Mouse (Mus musculus) heart, embryonic 14.5 days (tissue): ENCODE measurements at regions not wholly inside any gene's neighbourhood (a gene's known extent, or its start where the extent isn't known, plus 50 kb on each side); places are given as distances from the start of the nearest gene placed in this dataset.
"Not testable (repeated sequence)": the region's sequence is repeated elsewhere in the genome, so short reads cannot be mapped to it uniquely, and the experiment has no call there.

ENCODE experiments used
- ATAC-seq: fragments of 200-750 bp; cut with Nextera tagmentation; 2 replicates; pipeline ENCODE4 v1.8.0; 2017; ENCODE audit warnings: low read depth, moderate TSS enrichment; ENCODE audit not compliant: insufficient number of reproducible peaks, insufficient read depth, low FRiP score
- H3K27ac ChIP-seq, 2 experiments: fragments of 200-500 bp in 1 of 2; fragments of 300-500 bp in 1 of 2; sonication (generic) in 1 of 2; replicated peaks in 1 of 2; 2 replicates each; pipeline ENCODE4 v1.5.1; 2012 to 2014; ENCODE audit warnings: low read depth in 2 of 2, low read length in 2 of 2, control low read depth in 1 of 2, mild to moderate bottlenecking in 1 of 2, mixed read lengths in 1 of 2; ENCODE audit not compliant: control insufficient read depth in 1 of 2, insufficient read depth in 1 of 2
- H3K27me3 ChIP-seq: fragments of 300-500 bp; sonication (generic); 2 replicates; pipeline ENCODE4 v1.6.1; 2014; ENCODE audit warnings: mild to moderate bottlenecking, low read length, control low read depth; ENCODE audit not compliant: control insufficient read depth, insufficient read depth
- H3K36me3 ChIP-seq: fragments of 300-500 bp; sonication (generic); 2 replicates; pipeline ENCODE4 v1.6.1; 2014; ENCODE audit warnings: mild to moderate bottlenecking, control low read depth, low read length, mixed read lengths; ENCODE audit not compliant: control insufficient read depth, insufficient read depth
- H3K4me1 ChIP-seq, 2 experiments: fragments of 200-500 bp in 1 of 2; fragments of 300-500 bp in 1 of 2; sonication (generic) in 1 of 2; 2 replicates each; pipeline ENCODE4 v1.6.1; 2012 to 2014; ENCODE audit warnings: low read length in 2 of 2, control low read depth in 1 of 2, mixed read lengths in 1 of 2; ENCODE audit not compliant: control insufficient read depth in 2 of 2, insufficient read depth in 2 of 2
- H3K4me2 ChIP-seq: fragments of 300-500 bp; sonication (generic); 2 replicates; pipeline ENCODE4 v1.6.1; 2014; ENCODE audit warnings: mild to moderate bottlenecking, low read length
- H3K4me3 ChIP-seq, 2 experiments: fragments of 200-500 bp in 1 of 2; fragments of 300-500 bp in 1 of 2; sonication (generic) in 1 of 2; 2 replicates each; pipeline ENCODE4 v1.5.1; 2012 to 2014; ENCODE audit warnings: low read length in 2 of 2, mild to moderate bottlenecking in 2 of 2, control low read depth in 1 of 2, low read depth in 1 of 2, moderate library complexity in 1 of 2; ENCODE audit not compliant: control insufficient read depth in 1 of 2, insufficient read depth in 1 of 2
- H3K9ac ChIP-seq: fragments of 300-500 bp; sonication (generic); 2 replicates; pipeline ENCODE4 v1.6.1; 2014; ENCODE audit warnings: mild to moderate bottlenecking, low read length
- H3K9me3 ChIP-seq: fragments of 300-500 bp; sonication (generic); 2 replicates; pipeline ENCODE4 v1.6.1; 2016; ENCODE audit warnings: low read length, control low read depth; ENCODE audit not compliant: control insufficient read depth
- WGBS: fragments of 180-500 bp; shearing (Covaris S2); extraction: QIAGEN DNeasy Blood & Tissue Kit; methylation state at CpG from one replicate; pipeline ENCODE4 v1.1.7; 2014; 5-methylcytosine and 5-hydroxymethylcytosine counted together

DNA sequence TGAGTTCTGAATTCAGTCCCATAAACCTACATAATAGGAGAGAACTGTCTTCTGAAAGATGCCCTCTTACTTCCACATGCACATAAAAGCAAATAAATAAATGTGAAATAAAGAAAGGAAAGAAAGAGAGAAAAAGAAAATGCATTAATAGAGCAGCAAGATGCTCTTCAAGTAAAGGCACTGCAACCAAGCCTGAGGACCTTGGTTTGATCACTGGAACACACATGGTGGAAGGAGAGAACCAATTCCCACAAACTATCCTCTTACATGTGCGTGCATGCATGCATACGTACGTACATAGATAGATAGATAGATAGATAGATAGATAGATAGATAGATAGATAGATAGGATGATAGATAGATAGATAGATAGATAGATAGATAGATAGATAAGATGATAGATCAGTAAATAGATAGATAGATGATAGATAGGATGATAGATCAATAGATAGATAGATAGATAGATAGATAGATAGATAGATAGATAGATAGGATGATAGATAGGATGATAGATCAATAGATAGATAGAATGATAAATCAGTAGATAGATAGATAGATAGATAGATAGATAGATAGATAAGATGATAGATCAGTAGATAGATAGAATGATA lies 83.5 kb upstream of the Rbbp6 start:
- H3K9ac ChIP-seq, H3K36me3 ChIP-seq, ATAC-seq, H3K4me1 ChIP-seq, H3K4me2 ChIP-seq, H3K4me3 ChIP-seq, H3K27me3 ChIP-seq, H3K27ac ChIP-seq: not testable (repeated sequence)
- peaks cover 17% of the 10 kb centered on the region for H3K9me3 ChIP-seq
- WGBS: 92% methylated on average over 3 of the region's 3 CpGs

- H3K4me1 ChIP-seq: no peaks in the 10 kb centered on the region
- peaks cover 17% of the 10 kb centered on the region for H3K9me3 ChIP-seq
- no peak overlapping the region for H3K4me3 ChIP-seq
- H3K36me3 ChIP-seq: no peaks in the 10 kb centered on the region
- H3K27me3 ChIP-seq: no peaks in the 10 kb centered on the region
- no peak for ATAC-seq
- no peak overlapping the region for H3K4me2 ChIP-seq
- 75% methylated on average over 3 of the region's 3 CpGs for WGBS
- H3K9ac ChIP-seq: no peak overlapping the region
- no peak overlapping the region for H3K27ac ChIP-seq
Measured at GRCm38 (mm10) chr7:122886737-122887136, 78.7 kb upstream of the Rbbp6 start.

DNA sequence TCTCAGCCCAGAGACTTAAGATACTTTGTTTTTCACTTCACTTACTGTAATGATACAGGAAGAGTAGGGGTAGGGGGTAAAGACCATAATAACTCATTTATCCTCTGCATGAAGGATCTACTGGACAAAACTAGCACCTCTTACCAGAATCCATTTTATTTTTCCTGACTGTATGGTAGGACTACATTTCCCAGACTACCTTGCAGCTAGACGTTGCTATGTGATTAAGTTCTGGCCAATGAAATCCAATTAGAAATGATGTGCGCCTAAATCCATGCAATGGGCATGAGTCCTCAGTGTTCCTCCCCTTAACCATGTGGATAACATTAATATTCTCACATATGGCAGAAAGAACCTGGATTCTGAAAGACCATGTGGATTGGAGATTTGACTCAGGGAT lies 68.3 kb upstream of the Rbbp6 start:
- Histone ChIP-seq H3K36me3 (no peaks in the 10 kb centered on the region), H3K27ac (no peak overlapping the region), H3K9ac (no peak overlapping the region), H3K27me3 (no peaks in the 10 kb centered on the region), H3K9me3 (no peaks in the 10 kb centered on the region), H3K4me1 (no peaks in the 10 kb centered on the region), H3K4me3 (no peak overlapping the region), H3K4me2 (no peak overlapping the region)
- 63% methylated on average over 2 of the region's 2 CpGs for WGBS
- no peak for ATAC-seq

DNA sequence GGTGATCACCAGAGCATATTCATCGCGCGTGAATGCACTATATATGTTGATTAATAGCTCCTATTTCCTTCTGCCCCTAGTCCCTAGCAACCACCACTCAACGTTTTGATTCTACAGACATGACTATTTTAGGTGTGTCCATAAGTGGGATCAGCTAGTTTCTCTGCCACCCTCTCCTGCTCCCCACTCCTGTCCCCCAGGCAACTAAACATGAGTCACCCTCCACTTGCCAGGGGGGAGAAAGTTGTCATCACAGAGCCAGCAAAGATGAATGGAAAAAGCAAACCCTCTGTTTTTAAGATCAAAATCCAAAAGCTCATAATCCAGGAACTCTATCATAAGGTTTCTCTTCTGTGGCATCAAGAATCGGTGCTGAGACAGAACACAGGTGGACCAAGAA lies 59.4 kb upstream of the Rbbp6 start:
- Histone ChIP-seq H3K4me2 (no peak overlapping the region), H3K4me3 (no peak overlapping the region), H3K9me3 (no peaks in the 10 kb centered on the region), H3K4me1 (no peaks in the 10 kb centered on the region; a peak in 1 of 4 replicates), H3K27me3 (no peaks in the 10 kb centered on the region), H3K27ac (no peak overlapping the region), H3K9ac (no peak overlapping the region), H3K36me3 (no peaks in the 10 kb centered on the region)
- no peak for ATAC-seq
- WGBS: 79% methylated on average over 5 of the region's 5 CpGs

- H3K27me3 ChIP-seq: no peaks in the 10 kb centered on the region
Measured at GRCm38 (mm10) chr7:122909296-122909695, 56.2 kb upstream of the Rbbp6 start.

More at GRCm38 (mm10) chr7:122909296-122909695, 56.2 kb upstream of the Rbbp6 start:
- no peak overlapping the region for H3K4me2 ChIP-seq
- H3K4me3 ChIP-seq: no peak overlapping the region
- 75% methylated on average over 8 of the region's 8 CpGs for WGBS
- no peaks in the 10 kb centered on the region for H3K36me3 ChIP-seq
- H3K27ac ChIP-seq: no peak overlapping the region
- no peak overlapping the region for H3K9ac ChIP-seq
- no peaks in the 10 kb centered on the region; a peak in 1 of 4 replicates for H3K4me1 ChIP-seq
- H3K9me3 ChIP-seq: no peaks in the 10 kb centered on the region
- no peak for ATAC-seq
